Mouse (Mus musculus) cerebellum, adult 2 months (tissue): ENCODE measurements around the gene Spry1.

Experiments
- CTCF ChIP-seq: fragments of 200-500 bp; IDR thresholded peaks from 2 replicates; pipeline ENCODE4 v1.5.1; 2011; ENCODE audit warnings: low read depth, mild to moderate bottlenecking, control low read depth, low read length, moderate library complexity, borderline replicate concordance; ENCODE audit not compliant: insufficient read depth
- POLR2A ChIP-seq: fragments of 200-500 bp; IDR thresholded peaks from 2 replicates; pipeline ENCODE4 v1.6.1; 2011; ENCODE audit warnings: low read length, control low read depth, borderline replicate concordance; ENCODE audit not compliant: insufficient read depth

GRCm38 (mm10) chr3:37649281-37649680, 9.5 kb downstream of the Spry1 start:
- TF ChIP-seq CTCF, result no peak
- no peak for TF ChIP-seq POLR2A
